21 mouse cellular contexts compared by ENCODE assay signal in the genomic region with DNA sequence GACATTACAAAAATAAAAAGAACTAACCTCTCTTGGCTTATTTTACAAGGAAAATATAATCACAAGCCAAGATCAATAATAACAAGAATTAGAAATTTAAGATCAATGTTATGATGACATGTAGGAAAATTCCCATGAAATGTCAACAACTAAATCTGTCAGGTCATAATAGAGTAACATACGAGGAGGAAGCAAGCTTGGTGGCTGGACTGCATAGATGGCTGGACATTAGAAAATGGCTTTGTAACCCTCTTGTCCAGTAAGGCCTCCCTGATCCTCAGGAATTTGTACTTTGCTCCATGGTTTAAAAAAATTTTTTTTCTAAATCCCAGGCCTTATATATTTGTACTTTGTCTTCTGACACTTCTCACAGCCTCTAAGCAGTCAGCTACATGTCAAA.
DNase-seq lines count a peak whose midpoint lies in the region; ATAC-seq and TF ChIP-seq lines count a peak whose summit lies in the region.
"Had no signal": no experiment of that assay in that cellular context is flagged by ENCODE, and none has a peak within 500 bp of the region (broad histone marks: within the 10 kb centered on the region; RNA-seq: fewer than 3 reads in every experiment).

No protein-coding gene starts in this region.

- TF ChIP-seq CTCF in kidney, postnatal 0 days (IDR thresholded peaks at IDR 0.05; ENCODE audit: low read depth), result no peak

- H3K9ac ChIP-seq in kidney, postnatal 0 days (ENCODE audit: low read depth, low read length), result no peak overlapping the region
- H3K9ac ChIP-seq in kidney, embryonic 16.5 days (replicated peaks; ENCODE audit: low read length), result no peak overlapping the region
- H3K9ac ChIP-seq: embryonic facial prominence, embryonic 13.5 days; embryonic facial prominence, embryonic 15.5 days; forebrain, embryonic 12.5 days had no signal

- no peaks in the 10 kb centered on the region for H3K27me3 ChIP-seq in kidney, postnatal 0 days (ENCODE audit: insufficient read depth, low read length)
- no peaks in the 10 kb centered on the region for H3K27me3 ChIP-seq in kidney, embryonic 16.5 days (ENCODE audit: insufficient read depth, low read length)
- H3K27me3 ChIP-seq: embryonic facial prominence, embryonic 13.5 days; embryonic facial prominence, embryonic 15.5 days; forebrain, embryonic 12.5 days had no signal

- no peak overlapping the region for H3K27ac ChIP-seq in kidney, postnatal 0 days
- no peak overlapping the region for H3K27ac ChIP-seq in kidney, embryonic 16.5 days (ENCODE audit: low read length)
- H3K27ac ChIP-seq: embryonic facial prominence, embryonic 13.5 days; embryonic facial prominence, embryonic 15.5 days; forebrain, embryonic 10.5 days; forebrain, embryonic 12.5 days had no signal

- H3K4me1 ChIP-seq in kidney, postnatal 0 days (replicated peaks; ENCODE audit: insufficient read depth, low read length), result no peaks in the 10 kb centered on the region
- H3K4me1 ChIP-seq in kidney, embryonic 16.5 days (ENCODE audit: insufficient read depth, low read length), result no peaks in the 10 kb centered on the region
- H3K4me1 ChIP-seq: embryonic facial prominence, embryonic 13.5 days; embryonic facial prominence, embryonic 15.5 days; forebrain, embryonic 10.5 days; forebrain, embryonic 12.5 days had no signal

- H3K36me3 ChIP-seq in kidney, postnatal 0 days (ENCODE audit: insufficient read depth, low read length), result no peaks in the 10 kb centered on the region
- H3K36me3 ChIP-seq in kidney, embryonic 16.5 days (ENCODE audit: insufficient read depth, low read length), result no peaks in the 10 kb centered on the region
- H3K36me3 ChIP-seq: embryonic facial prominence, embryonic 13.5 days; embryonic facial prominence, embryonic 15.5 days; forebrain, embryonic 10.5 days; forebrain, embryonic 12.5 days had no signal

- no peaks in the 10 kb centered on the region for H3K9me3 ChIP-seq in kidney, postnatal 0 days (replicated peaks; ENCODE audit: low read length)
- no peaks in the 10 kb centered on the region for H3K9me3 ChIP-seq in kidney, embryonic 16.5 days (ENCODE audit: low read length)
- H3K9me3 ChIP-seq: embryonic facial prominence, embryonic 13.5 days; embryonic facial prominence, embryonic 15.5 days; forebrain, embryonic 10.5 days; forebrain, embryonic 12.5 days had no signal

- DNase-seq in kidney, adult 9 months, result peak; percentile 21
- no peak for DNase-seq in kidney, postnatal 4 days
- peak; percentile 53 for DNase-seq in kidney, postnatal 0 days (ENCODE audit: low spot score)
- DNase-seq: adrenal gland, adult 2 months; adrenal gland, postnatal 10 days; adrenal gland, postnatal 25 days; cerebellum, adult 11 months; cerebellum, adult 18-20 months; cerebellum, adult 8-10 months; cerebellum, adult 9-11 months; cerebellum, postnatal 14 days; cerebellum, postnatal 36 days; embryo, embryonic 11 days had no signal

- ATAC-seq in kidney, postnatal 0 days (replicated peaks; ENCODE audit: low FRiP score, low read depth), result no peak
- ATAC-seq in kidney, embryonic 16.5 days (ENCODE audit: low FRiP score, low TSS enrichment), result no peak
- ATAC-seq: forebrain, embryonic 14.5 days; forebrain, embryonic 16.5 days had no signal

- H3K4me3 ChIP-seq in kidney, postnatal 0 days (replicated peaks; ENCODE audit: low read depth, low read length), result no peak overlapping the region
- no peak overlapping the region for H3K4me3 ChIP-seq in kidney, embryonic 16.5 days (ENCODE audit: low read length)
- H3K4me3 ChIP-seq: embryonic facial prominence, embryonic 13.5 days; embryonic facial prominence, embryonic 15.5 days; erythroblast, embryonic 14.5 days; forebrain, embryonic 10.5 days; forebrain, embryonic 12.5 days had no signal

- 49% methylated on average over 1 of the region's 1 CpGs for WGBS in kidney, postnatal 0 days
- WGBS in kidney, embryonic 16.5 days, result 41% methylated on average over 1 of the region's 1 CpGs

- no peak overlapping the region for H3K4me2 ChIP-seq in kidney, postnatal 0 days (ENCODE audit: low read length)
- no peak overlapping the region for H3K4me2 ChIP-seq in kidney, embryonic 16.5 days (replicated peaks; ENCODE audit: low read depth, low read length)
- H3K4me2 ChIP-seq: embryonic facial prominence, embryonic 13.5 days; embryonic facial prominence, embryonic 15.5 days; forebrain, embryonic 12.5 days had no signal

Comparison
In these comparisons a context has a peak if more than half of its experiments do, and no peak if none do; other contexts are left out.
1. DNase-seq: peak in kidney, adult 9 months (single experiment) and kidney, postnatal 0 days (single experiment); none in kidney, postnatal 4 days (0 of 2).